Mouse (Mus musculus) MEL (cell line): ENCODE results near the gene Prkcq.

Experiments used
- CTCF ChIP-seq, 3 experiments: IDR thresholded peaks in 2 of 3; conservative IDR thresholded peaks in 1 of 3; 2 replicates each; pipeline ENCODE4 v1.5.1; 2011 to 2012; ENCODE audit warnings: low read length in 3 of 3, low read depth in 2 of 3, mild to moderate bottlenecking in 2 of 3, improper control_type of control experiment in 1 of 3, inconsistent platforms in 1 of 3, mixed read lengths in 1 of 3, moderate library complexity in 1 of 3; ENCODE audit not compliant: control insufficient read depth in 1 of 3, insufficient read depth in 1 of 3, poor library complexity in 1 of 3, severe bottlenecking in 1 of 3
- SIN3A ChIP-seq: IDR thresholded peaks from 2 replicates; pipeline ENCODE4 v1.6.1; 2012; ENCODE audit warnings: low read length, improper control_type of control experiment, inconsistent platforms

GRCm38 (mm10) chr2:11159641-11160040 lies 12.3 kb upstream of the Prkcq start:
- TF ChIP-seq CTCF (IDR thresholded peaks at IDR 0.05 in 2 of 3, conservative IDR thresholded peaks at IDR 0.05 in 1 of 3; ENCODE audit: control insufficient read depth in 1 of 3, insufficient read depth in 1 of 3, low read depth in 2 of 3, low read length in 3 of 3, poor library complexity in 1 of 3, severe bottlenecking in 1 of 3) (no peak), SIN3A (no peak)
